Mouse (Mus musculus): ENCODE data around the gene Trp53bp2. TPM values are rescaled to one million over a fixed set of nuclear protein-coding genes. Genes with fewer than 3 reads are reported as not detected.

Trp53bp2 gene
- total RNA-seq, 2 experiments from 2014 or later = 19.2 to 20.4 TPM

GRCm38 (mm10) chr1:182403076-182403475 is 5.9 kb upstream of the Trp53bp2 start:
- intact Hi-C loops (cut with DNase I) = no loop called here
- no peak for DNase-seq (ENCODE audit: low spot score in 2 of 2)

- intact Hi-C loops (cut with DNase I) = no loop called here
Observed at GRCm38 (mm10) chr1:182406621-182407020, 2.4 kb upstream of the Trp53bp2 start.

DNA sequence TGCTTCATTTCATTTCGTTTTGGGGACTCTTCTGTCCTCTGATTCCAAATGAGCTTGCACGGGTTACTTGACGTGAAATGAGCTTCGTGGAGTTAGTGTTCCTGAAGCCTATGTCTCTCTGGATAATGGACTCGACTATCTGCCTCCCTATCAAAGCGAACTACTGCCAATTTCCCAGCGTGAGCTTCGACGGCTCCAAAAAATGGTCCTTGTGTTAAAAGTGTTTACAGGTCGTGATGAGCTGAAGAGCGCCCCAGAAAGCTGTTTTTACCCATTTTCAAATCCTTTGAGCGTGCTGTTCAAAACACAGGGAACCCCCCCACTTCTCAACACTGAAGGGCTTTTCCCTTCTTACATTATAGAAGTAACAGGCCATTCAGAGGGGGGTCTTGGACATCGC is 729 bp upstream of the Trp53bp2 start:
- intact Hi-C loops (cut with DNase I) = loop anchor here (2.0 kb wide), 2 partner anchors 67 to 83 kb away; partner anchors contain the start of gene Fbxo28
- DNase-seq (ENCODE audit: low spot score in 2 of 2) = no peak

More at GRCm38 (mm10) chr1:182406621-182407020, 2.4 kb upstream of the Trp53bp2 start:
- DNase-seq (ENCODE audit: low spot score in 2 of 2) = no peak

DNA sequence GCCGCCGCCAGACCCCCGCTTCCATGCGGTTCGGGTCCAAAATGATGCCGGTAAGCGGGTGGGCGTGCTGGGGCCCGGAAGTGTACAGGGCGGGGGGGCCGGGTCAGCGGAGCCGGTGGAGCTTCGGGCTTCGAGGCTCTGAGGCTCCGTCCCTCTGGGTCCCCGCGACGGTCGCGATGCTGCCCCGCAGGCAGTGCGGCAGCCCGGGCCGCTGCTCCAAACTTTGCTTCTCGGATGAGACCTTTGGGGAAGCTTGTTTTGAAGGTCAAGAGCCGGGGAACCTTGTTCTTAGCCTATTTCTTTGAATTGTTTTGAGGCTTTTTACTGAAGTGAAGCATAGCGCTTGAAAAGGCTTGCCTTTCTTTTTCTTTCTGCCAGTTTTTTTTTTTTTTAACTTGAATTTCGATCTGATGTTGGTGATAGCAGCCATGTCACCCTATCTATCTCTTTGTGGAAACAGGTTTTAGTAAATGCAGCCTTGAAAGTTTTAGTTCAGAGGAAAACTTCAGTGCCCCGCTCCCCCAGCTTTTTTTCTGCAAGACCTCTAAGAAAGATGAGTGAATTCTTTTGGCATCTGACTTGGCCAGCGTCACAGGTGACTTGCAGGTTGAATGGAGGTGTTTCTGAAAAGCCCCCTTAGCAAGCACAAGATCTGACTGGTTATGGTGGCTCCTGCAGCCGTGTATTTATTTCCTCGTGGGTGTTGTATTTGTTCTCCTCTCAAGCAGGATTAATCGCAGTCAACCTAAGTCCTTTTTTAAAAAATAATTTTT is 615 bp downstream of the Trp53bp2 start:
- DNase-seq (ENCODE audit: low spot score in 2 of 2) = no peak
- intact Hi-C loops (cut with DNase I) = loop anchor here (2.0 kb wide), 2 partner anchors 69 to 81 kb away; partner anchors contain the start of gene Fbxo28

DNA sequence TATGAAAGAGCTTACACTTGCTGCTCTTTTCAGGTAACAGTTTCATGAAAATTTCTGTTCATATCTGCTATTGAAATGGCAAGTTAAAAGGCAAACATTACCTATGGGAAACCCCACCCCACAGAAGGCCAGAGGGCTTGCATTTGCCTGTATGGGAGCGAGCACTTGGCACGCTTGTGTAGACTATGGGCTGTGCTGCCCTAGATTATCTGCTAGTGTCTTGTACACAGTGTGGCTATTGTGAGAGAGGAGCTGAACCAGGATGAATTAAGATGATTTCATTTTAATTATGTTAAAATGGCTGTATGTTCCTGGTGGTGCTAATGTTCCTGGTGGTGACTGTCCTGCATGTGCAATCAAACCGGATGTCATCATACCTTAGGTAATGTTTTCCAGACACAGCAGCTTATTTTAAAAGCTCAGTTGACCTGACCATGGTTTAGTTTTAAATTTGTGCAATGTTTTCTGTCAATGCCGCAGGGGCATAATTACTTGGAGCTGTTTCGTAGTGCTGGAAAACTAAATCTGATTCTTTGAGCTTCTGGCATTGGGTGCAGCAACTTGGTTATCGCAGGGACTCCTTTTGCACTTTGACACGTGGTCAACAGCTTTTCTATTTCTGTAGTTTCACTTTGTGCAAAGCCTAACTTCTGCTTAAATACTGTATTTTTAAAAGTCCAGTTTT is 3.8 kb downstream of the Trp53bp2 start:
- DNase-seq (ENCODE audit: low spot score in 2 of 2) = no peak
- intact Hi-C loops (cut with DNase I) = no loop called here

- intact Hi-C loops (cut with DNase I) = no loop called here
- DNase-seq (ENCODE audit: low spot score in 2 of 2) = no peak
Observed at GRCm38 (mm10) chr1:182419481-182419880, 10.5 kb downstream of the Trp53bp2 start.

- DNase-seq (ENCODE audit: low spot score in 2 of 2) = no peak
- intact Hi-C loops (cut with DNase I) = no loop called here
Observed at GRCm38 (mm10) chr1:182424274-182424673, 15.3 kb downstream of the Trp53bp2 start.

DNA sequence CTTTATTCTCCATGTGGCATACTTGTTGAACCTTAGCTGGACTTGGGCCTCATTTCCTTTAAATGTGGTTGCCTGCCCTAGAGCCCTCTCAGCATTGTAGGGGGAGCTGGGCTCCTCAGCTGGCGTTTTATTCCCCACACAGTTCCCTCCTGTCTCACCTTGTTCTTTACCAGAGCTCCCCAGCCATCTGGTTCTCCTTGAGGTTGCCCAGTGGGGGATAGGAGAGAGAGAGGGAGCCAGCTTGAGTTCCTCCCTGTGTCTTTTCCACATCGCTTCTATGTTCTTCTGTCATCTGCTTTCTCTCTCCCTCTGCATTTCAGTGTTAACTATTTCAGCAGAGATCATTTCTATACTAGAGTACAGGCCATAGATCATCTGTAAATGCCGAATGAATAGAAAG is 16.2 kb downstream of the Trp53bp2 start:
- no peak for DNase-seq (ENCODE audit: low spot score in 2 of 2)
- intact Hi-C loops (cut with DNase I) = no loop called here

- no peak for DNase-seq (ENCODE audit: low spot score in 2 of 2)
- intact Hi-C loops (cut with DNase I) = no loop called here
Observed at GRCm38 (mm10) chr1:182426444-182426843, 17.5 kb downstream of the Trp53bp2 start.

GRCm38 (mm10) chr1:182427426-182427825 is 18.5 kb downstream of the Trp53bp2 start:
- intact Hi-C loops (cut with DNase I) = no loop called here
- DNase-seq (ENCODE audit: low spot score in 2 of 2) = no peak

DNA sequence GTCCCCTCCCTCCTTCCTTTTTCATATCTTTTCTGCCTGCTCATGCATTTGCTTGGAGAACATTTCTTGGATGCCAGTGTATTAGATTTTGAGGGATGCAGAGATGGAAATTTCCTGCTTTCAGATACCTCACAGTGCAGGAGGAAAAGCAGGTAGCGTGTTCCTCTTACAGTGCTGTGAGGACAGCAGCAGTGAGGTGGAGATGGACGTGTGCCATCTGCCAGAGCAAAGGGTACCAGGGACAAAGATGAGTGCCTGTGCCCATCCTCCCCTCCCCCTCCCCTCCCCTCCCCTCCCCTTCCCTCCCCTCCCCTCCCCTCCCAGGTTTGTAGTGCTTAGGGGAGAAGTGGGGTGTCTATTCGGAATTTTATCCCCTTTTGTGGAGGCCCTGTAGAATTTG is 20.9 kb downstream of the Trp53bp2 start:
- DNase-seq (ENCODE audit: low spot score in 2 of 2) = no peak
- intact Hi-C loops (cut with DNase I) = no loop called here

- intact Hi-C loops (cut with DNase I) = no loop called here
- DNase-seq (ENCODE audit: low spot score in 2 of 2) = no peak
Observed at GRCm38 (mm10) chr1:182430676-182431075, 21.7 kb downstream of the Trp53bp2 start.

GRCm38 (mm10) chr1:182432059-182432458 is 23.1 kb downstream of the Trp53bp2 start:
- no peak for DNase-seq (ENCODE audit: low spot score in 2 of 2)
- intact Hi-C loops (cut with DNase I) = no loop called here

GRCm38 (mm10) chr1:182436746-182437145 is 27.8 kb downstream of the Trp53bp2 start:
- intact Hi-C loops (cut with DNase I) = no loop called here

GRCm38 (mm10) chr1:182439546-182440222 is 30.7 kb downstream of the Trp53bp2 start:
- DNase-seq (ENCODE audit: low spot score in 2 of 2) = peak in 1 of 2 experiments; percentile 36
- intact Hi-C loops (cut with DNase I) = no loop called here

More at GRCm38 (mm10) chr1:182436746-182437145, 27.8 kb downstream of the Trp53bp2 start:
- no peak for DNase-seq (ENCODE audit: low spot score in 2 of 2)

DNA sequence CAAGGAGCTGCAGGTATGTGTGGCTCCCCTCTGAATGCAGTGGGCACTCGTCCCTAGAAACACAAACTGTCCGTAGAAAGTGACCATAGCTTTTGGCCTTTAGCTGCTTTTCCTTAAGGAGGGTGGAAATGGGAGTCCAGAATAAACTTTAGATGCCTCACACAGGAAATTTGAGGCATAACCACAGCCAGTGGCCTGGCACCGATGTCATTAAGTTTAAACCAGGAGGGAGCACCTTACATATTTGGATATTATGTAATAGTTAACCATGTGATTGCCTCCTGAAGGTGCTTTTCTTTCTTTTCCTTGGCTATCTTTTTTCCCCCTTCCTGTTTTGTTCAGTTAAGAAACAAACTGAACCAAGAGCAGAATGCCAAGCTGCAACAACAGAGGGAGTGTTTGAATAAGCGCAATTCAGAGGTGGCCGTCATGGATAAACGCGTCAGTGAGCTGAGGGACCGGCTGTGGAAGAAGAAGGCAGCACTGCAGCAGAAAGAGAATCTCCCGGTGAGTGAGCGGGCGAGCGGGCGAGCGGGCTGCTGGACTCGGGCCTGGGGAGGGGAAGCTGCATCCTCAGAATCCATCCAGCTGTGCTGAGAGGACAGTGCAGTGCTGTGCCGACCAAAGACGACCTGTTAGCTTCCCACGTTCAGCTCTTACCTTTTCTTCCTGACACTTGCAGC is 33.0 kb downstream of the Trp53bp2 start:
- intact Hi-C loops (cut with DNase I) = no loop called here

GRCm38 (mm10) chr1:182444116-182444515 is 35.1 kb downstream of the Trp53bp2 start:
- DNase-seq (ENCODE audit: low spot score in 2 of 2) = no peak
- intact Hi-C loops (cut with DNase I) = no loop called here

More for the DNA sequence above, 33.0 kb downstream of the Trp53bp2 start:
- DNase-seq (ENCODE audit: low spot score in 2 of 2) = peak in 1 of 2 experiments; percentile 52

DNA sequence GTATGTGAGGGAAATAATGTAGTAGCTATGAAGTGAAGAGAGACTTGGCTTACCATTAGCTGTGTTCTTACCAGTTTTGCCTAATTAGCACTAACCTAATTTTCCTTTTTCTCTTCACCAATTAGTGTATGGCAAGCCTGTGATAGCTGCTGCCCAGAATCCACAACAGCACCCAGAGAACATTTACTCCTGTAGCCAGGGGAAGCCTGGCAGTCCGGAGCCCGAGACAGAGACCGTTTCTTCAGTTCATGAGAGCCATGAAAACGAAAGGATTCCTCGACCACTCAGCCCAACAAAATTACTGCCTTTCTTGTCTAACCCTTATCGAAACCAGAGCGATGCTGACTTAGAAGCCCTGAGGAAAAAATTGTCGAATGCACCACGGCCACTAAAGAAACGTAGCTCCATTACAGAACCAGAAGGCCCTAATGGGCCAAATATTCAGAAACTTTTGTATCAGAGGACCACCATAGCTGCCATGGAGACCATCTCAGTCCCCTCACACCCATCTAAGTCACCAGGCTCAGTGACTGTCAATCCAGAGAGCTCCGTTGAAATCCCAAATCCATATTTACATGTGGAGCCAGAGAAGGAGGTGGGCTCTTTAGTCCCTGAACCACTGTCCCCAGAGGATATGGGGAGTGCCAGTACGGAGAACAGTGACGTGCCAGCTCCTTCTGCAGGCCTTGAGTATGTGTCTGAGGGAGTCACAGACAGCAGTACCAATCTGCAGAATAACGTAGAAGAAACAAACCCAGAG is 39.5 kb downstream of the Trp53bp2 start:
- DNase-seq (ENCODE audit: low spot score in 2 of 2) = no peak
- intact Hi-C loops (cut with DNase I) = no loop called here

DNA sequence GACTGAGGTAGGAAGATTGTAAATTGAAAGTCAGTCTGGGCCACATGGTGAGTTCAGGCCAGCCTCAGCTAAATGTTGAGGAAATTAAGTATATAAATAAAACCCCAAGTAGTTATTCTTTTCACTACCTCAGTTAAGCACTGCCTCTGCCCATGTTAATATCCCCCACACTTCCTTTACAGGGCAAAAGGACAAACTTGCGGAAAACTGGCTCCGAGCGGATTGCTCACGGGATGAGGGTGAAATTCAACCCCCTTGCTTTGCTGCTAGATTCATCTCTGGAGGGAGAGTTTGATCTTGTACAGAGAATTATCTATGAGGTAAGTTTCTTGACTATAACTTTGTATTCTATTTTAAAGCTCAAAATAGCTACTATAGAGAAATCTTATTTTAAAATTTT is 43.5 kb downstream of the Trp53bp2 start:
- no peak for DNase-seq (ENCODE audit: low spot score in 2 of 2)
- intact Hi-C loops (cut with DNase I) = no loop called here
